Mouse (Mus musculus) c-Kit-positive CD71-negative TER-119-negative erythroid progenitor cells, embryonic 14.5 days (primary cell): ENCODE results near the gene Tex2.
"Not testable (repeated sequence)": the region's sequence is repeated elsewhere in the genome, so short reads cannot be mapped to it uniquely, and the experiment has no call there.

ENCODE experiments used
- DNase-seq: peaks from one replicate; pipeline ENCODE4 v3.0.0-alpha.2; 2013; ENCODE audit warnings: low read depth

The Tex2 gene

DNA sequence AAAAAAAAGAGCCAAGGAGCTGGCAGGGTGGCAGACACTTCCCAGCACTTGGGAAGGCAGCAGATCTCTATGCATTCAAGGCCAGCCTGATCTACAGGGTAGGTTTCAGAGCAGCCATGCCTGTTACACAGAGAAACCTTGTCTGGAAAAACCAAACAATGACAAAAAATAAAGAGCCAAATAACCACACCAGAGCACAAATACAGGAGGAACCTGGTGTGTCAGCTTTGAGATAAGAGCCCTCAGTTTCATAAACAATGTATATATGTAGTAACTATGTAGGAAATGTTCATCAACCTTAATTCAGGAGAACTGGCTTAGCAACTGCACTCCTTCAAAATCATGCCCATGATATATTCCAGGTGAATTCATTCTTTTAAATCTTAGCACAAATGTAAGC lies 109.1 kb downstream of the Tex2 start:
- DNase-seq, result no peak

DNA sequence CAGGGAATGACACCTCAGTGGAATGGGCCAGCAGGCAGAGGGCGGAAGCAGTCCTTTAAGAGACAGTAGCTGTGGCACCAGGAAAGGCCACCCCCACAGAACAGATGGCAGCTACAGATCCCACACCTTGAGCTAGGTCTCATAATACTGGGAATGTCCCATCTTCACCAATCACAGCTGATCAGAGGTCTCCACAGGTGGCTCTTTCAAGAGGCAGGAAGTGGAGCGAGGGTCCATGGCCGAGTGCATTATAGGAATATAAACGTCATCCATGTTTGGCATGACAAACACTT lies 109.9 kb downstream of the Tex2 start:
- no peak for DNase-seq

DNA sequence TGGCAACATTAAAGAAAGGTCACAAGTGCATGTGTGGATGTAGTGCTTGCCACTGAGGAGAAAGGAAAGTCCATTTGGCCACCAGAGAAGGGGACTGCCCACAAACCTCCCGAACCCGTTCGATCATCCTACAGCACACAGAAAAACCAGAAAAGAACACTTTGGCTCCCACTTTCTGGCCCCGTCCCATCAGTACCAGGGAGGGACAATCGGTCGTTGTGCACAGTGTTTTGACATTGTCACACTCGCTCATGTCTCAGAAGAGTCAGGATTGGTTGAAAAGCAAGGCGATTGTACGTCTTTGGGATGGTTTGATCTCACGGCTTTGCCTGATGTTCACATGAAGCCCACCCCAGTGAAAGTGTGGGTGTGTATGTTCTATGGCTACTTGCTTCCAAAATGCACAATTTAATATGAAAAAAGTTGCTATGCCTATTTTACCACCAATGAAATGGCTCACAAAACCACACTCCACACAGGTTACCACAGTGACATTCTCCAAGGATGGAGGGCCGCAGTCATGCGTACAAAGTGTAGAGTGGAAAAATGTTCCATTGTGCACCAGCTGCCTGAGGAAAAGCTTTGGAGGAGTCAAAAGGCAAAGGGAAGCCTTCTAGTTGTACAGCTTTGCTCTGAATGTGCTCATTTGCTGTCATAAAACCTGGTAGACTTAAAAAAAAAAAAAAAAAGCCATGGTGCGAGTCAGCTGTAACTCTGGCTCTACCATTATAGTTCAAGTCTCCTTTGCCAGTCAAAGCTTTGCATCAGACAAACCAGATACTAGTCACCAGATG lies 110.4 kb downstream of the Tex2 start:
- DNase-seq, result no peak

DNA sequence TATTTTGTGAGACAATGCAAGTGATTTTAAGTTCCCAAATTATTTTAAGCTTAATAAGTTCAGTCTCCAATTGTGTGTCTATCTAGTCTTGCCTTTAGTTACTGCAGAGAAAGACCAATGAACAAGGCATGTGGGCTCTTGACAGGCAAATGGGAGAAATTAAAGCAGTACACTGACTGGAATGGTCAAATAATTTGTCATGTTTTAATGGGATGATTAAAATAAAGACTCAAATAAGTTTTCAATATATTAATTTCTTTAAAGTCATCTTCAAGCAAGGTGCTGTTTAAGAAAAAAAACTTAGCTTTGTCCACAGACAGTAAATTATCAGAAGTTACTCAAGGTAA lies 111.1 kb downstream of the Tex2 start:
- no peak for DNase-seq

DNA sequence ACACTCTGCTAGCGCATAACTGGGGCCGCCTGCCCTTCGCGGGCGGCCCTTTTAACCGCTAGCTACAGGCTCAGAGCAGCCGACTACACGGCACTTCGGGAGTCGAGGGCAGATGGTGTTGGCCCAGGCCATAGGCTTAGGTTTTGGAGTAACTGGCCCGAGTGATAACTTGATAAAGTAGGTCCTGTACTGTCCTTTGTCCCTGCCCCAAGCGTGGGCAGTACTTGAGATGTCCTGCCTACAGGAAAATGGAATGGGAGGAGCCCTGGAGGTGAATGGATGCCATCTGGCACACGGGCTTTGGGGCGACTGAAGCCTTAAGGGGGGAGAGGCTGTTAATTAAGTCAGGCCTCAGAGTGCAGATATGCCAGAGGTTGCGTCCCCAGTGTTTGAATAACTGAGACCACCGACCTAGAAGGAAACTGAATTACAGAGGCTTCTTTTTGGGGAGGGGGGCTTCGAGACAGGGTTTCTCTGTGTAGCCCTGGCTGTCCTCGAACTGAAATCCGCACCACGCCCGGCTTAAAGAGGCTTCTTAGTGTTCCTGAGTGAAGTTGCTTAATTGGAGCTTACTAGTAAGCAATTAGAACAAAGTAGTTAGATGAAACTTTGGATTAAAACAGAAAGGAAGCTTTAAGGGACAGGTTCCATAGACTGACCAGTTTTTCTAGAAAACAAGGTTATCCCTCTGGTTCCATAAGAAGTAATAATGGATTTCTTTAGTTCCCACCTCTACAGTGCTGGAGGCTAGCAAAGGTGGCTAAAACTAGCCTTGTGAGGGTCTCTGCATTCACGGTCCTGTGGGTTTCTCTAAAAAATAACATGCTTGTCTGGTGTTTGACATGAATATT lies 111.7 kb downstream of the Tex2 start:
- no peak for DNase-seq

DNA sequence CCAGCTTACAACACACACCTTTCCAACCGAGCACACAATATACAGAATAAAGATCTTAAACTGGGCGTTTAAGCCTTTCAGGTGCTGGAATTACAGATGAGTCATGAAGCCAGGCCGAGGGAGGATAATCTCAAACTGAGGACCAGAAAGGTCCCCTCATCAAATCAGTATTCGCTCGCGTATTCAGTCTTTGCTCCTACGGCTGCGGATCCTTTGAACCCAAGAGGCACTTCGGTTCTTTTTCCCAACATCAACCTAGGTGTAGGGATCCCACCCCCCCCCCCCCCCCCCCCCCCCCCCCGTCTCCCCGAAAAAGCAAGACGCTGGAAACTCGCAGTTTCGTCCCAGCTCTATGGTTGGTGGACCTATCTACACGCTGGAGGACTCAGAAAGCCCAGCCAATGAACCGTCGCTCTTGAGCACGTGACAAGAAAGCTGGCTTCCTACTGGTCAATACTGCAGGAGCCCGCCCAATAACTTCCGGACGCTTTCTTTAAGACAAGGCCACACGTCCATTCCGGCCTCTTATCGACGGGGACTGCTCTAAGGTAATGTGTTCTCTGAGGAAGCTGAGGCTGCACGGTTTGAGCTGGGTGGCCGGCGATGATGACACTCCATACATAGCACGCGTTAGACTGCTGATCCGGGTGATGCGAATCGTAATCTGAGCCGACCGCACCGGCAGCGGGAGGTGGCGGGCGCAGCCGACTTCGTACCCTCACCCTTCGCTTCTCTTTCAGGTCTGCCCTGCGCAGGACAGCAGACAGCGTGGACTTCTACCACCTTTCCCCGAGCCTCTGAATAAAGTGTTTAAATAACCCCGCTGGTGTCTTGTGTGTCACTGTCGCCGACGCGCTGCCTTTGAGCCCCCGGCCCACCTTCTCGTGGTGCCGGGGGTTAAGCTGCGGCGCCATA lies 112.6 kb downstream of the Tex2 start:
- DNase-seq, result peak; percentile 97

DNA sequence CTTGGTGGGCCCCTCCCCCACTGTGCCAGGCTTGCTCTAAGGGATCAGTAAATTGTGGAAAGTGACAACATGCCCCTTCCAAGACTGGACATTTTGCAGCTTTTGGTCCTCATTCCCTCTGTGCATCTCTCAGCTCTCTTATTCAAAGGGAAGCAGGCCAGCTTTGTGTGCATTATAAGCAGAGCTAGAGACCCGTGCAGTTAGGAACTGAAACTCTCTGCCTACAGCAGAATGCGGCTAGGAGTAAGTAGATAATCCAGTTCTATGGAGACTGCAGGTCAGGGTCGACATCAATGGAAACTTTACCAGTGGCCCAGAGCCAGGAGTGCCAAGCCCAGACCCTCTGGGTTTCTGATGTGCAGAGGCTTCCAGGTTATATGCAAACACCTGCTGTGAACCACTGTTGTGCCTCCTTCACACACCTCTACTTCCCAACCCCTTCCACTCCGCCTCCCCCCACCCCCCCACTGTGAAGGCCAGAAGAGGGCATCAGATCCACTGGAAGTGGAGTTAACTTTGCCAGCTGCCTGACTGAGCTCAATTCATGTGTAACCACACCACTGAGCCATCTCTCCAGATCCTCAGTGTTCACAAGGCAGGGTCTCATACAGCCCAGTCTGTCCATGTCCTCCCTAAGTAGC lies 114.4 kb downstream of the Tex2 start:
- DNase-seq, result no peak

DNA sequence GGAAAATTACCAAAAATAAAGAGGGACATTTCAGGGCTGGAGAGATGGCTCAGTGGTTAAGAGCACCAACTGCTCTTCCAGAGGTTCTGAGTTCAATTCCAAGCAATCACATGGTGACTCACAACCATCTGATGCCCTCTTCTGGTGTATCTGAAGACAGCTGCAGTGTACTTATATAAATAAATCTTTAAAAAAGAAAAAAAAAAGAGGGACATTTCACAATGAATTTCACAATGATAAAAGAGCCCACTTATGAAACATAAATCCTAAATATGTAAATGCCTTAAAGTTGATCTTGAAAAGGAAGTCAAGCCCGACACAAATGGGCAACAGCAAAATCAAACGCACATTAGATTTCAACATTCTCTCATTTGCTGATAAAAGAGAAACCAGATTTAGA lies 115.3 kb downstream of the Tex2 start:
- DNase-seq, result no peak

DNA sequence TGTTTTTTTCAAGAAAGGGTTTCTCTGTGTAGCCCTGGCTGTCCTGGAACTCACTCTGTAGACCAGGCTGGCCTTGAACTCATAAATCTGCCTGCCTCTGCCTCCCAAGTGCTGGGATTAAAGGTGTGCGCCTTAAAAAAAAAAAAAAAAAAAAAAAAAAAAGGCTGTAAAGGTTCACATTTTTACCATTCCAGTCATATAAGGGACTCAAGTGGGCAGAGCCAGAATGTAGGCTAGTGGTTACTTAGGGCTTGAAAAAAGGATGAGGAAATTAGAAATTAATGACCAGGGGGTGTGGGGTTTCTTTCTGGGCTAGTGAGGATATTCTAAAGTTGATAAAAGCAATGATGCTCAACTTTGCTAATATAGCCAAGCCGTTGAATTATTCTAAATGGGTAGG lies 116.2 kb downstream of the Tex2 start:
- not testable (repeated sequence) for DNase-seq

DNA sequence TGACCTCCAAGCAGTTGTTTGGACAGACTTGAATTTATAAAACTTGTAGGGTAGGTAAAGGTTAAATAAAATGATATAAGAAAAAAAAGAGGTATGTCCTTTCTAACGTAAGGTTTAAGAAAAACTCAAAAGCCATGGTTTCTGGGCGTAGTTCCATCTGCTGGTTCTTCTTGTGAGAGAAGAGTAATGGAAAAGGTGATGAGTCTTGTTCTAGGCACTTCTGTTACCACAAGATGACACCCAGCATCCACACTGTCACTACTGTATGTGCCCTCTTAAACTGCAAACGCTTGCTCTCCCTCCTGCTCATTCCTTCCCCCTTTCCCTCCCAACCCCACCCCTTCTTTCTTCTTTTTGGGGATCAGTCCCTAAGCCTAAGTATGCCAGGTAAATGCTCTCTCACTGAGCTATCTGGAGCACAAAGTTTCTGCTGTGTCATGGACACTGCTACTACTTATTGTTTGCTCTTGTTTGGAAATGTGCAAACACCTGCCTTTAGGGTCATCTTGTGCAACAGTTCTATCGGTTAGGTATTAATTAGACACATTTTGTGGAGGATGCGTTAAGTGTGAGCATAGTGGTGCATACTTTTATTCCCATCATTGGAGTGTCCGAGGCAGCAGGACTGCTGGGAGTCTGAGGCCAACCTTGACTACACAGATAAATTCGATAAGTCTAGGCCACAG lies 120.1 kb downstream of the Tex2 start:
- DNase-seq, result no peak

DNA sequence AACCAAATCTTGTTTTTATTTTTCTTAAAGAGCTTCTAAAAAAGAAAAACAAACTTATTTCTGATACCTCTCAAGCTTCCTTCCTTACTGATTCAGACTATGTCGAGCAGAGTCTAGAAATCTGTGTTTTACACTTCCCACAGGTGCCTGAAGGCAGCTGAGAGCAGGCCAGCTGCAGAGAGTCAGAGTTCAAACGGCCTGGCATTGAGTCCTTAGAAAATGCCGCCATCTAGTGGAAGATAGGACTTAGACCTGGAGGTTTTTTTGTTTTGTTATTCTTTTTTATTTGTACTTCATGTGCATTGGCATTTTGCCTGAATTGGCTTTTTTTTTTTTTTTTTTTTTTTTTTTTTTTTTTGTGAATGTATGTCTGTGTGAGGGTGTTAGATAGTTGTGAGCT lies 121.8 kb downstream of the Tex2 start:
- no peak for DNase-seq

DNA sequence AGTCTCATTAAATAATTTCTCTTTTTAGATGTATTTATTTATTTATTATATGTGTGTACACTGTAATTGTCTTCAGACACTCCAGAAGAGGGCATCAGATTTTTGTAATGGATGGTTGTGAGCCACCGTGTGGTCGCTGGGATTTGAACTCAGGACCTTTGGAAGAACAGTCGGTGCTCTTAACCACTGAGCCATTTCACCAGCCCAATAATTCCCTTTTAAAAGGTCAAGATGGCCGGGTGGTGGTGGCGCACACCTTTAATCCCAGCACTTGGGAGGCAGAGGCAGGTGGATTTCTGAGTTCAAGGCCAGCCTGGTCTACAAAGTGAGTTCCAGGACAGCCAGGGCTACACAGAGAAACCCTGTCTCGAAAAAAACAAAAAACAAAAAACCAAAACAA lies 122.6 kb downstream of the Tex2 start:
- not testable (repeated sequence) for DNase-seq

DNA sequence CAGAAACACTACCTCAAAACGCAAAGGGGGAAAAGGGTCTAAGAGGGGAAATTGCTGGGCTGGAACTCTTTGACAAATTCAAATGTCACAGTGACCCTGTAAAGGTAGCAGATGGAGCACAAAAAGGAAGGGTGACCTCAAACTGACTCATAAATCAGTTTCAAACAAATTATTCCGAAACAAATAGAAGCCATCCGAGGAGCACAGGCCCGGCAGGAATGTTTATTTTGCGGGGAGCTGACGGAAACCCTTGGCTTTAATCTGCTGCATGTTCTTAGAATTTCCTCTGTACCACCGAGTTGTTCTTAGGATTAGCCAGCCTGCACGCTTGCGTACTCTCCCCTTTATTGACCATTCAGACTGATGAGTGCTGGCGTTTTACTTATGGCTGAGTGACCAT lies 123.2 kb downstream of the Tex2 start:
- no peak for DNase-seq

DNA sequence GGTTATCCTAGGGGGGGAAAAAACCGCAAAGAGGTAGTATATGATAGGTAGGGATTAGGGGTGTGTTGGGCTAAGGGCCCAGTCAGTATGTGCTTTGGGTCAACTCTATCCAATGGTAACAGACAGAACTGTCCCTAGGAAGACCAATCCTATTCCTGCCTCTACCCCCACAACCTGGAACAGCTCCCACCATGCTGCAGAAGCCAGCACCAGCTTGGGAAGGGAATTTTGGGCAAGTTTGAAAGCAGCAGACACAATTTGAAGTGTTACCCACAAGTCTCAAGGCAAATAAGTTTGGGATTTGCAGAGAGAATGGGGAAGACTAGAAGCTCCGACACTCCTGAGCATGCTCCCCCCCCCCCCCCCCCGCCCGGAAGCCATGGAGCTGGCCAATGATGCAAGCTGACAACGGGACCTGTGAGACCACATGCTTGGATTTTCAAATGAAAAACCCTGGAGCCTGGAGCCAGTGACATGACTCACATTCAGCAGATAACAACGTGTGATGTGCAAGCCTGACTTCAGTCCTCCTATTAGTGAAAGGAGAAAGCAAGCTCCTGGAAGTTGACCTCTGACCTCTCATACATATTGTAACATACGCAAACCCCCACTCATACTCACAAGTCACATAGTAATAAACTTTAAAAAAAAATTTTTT lies 124.1 kb downstream of the Tex2 start:
- DNase-seq, result no peak

DNA sequence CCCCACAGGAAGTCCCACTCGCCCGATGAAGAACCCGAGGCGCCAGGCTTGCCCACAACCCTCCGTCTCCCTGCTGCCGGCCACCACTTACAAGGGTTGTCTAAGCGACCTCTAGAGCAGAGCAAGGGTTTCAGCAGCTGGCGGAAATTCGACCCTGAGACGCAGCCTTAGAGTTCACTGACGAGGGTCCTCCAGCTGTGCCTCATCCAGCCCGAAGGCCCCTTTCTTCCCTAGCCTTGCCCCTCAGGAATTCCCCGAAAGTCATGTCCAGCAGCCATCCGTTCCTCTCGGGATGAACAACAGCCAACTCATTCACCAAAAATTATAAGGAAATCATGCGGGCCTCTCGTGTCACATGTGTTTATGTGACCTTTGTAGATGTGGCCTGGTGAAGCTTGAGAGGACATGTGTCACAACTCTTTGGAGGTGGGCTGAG lies 125.1 kb downstream of the Tex2 start:
- no peak for DNase-seq

DNA sequence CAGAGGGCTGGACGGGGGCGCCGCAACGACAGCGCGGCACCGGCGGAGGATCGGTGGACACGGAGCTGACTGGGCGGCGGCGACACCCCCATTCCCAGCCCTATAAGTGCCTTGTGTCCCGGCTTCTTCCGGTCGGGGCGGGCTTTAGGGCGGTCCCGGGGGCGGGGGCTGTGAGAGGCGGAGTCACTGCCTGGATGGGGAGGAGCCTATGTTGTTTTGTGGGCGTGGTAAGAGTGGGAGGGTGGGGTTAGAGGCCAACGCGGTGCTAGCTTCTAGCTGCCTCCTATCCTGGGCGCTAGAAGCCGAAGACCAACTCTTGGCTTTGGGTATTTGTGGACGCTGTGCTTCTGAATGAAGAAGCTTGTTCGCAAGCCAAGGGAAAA lies 125.5 kb downstream of the Tex2 start, which contains the start of gene Ern1:
Gene Ern1 (minus strand): TSS at position 120 of the 383 bp plus-strand sequence.
- peak; percentile 84 for DNase-seq

DNA sequence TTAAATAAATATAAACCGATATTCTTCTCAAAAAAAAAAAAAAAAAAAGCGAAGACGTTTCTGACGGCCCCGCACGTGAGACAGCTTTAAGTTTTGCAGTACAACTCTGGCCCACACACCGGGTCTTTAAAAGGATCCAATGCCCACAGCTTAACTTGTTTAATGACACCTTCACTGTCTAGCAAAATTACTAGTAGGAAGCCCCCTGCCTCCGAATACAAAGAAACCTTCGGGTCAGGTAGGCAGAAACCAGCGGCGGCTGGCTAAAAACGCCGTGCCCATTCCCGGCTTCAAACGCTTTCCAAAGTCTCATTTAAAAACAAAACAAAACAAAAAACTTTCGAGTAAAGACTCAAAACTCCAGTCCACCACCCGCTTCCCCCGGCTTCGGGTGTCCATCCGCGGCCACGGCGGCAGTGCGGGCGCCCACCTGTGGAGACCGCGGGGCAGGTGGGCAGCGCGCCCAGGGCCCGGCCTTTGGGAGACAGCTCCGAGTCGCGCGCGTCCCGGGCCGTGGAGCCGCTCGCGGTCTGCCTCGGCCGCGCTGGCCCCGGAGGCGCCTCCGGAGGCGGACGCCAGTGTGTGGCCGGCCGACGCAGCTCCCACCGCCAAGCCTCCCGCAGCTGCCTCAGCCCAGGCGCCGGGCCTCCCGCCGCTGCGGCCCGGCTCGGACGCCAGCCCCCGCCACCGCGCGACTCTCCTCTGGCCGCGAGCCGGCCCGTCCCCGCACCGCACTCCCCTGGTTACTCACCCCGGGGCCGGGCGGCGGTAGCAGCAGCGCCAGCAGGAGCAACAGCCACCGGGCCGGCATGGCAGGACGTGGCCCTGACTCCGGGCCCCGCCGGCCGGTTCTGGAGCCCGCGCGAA lies 126.1 kb downstream of the Tex2 start:
- no peak for DNase-seq

DNA sequence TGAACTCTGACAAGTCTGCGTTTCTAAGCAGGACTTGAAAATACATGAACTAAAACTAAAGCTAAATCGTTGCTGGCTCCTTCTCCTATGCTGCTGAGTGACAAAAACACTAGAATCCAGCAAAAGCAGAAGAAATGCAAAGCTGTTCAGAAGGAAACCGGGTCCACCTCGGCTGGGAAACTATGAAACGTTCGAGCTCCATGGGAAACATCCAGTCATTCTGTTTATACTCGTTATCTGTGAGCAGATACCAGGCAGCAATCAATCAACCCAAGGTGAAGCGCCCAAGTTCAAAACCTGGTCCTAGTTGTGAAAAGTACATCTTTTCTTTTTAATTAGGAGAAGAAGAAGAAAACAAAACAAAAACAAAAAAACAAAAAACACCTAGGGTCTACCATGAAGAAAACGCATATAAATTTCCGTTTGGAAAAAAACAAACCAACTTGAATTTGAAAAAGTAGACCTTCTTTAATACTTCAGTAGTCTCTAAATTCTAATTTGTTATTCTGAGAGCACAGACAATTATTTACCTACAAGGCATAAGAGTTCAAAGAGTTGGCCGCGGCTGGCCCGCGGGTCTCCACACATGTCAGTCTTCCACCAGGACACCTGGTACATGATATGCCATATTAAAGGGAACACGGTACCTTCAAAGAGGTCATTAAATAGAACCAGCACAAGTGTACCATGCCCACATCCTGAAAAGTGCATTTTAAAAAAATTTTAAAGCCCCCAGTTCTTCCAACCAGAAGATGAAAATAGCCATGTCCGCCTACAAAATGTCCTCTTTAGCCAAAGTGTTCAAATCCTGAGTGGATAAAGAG lies 127.0 kb downstream of the Tex2 start:
- DNase-seq, result no peak

DNA sequence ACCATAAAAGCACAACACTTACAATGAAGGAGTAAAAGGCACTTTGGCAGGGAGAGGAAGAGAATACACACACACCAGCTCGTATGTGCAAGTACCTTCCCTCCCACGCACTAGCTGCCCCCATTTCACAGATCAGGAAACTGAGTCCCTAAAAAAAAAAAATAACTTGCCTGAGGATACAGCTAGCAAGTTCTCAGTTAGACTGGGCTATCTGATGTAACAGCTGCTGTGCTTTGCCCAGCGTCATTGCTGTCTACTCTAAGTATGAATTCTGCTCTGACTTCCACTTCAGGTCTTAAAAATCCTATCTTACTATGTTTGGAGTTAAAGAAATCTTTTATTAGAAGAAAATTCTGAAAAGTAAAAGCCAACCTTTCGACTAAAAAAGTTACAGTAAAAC lies 127.6 kb downstream of the Tex2 start:
- DNase-seq, result no peak
